Mouse (Mus musculus) liver, embryonic 12.5 days (tissue): ENCODE data around the gene Cd47. TPM values are rescaled to one million over a fixed set of nuclear protein-coding genes. Genes with fewer than 3 reads are reported as not detected.

Source experiments
- ATAC-seq: fragments of 200-750 bp; cut with Nextera tagmentation; 2 replicates; pipeline ENCODE4 v1.8.0; 2017; ENCODE audit warnings: moderate number of reproducible peaks, mild to moderate bottlenecking, moderate library complexity
- H3K27ac ChIP-seq: fragments of 300-500 bp; sonication (generic); 2 replicates; pipeline ENCODE4 v1.5.1; 2016; ENCODE audit warnings: mild to moderate bottlenecking
- H3K27me3 ChIP-seq: fragments of 300-500 bp; sonication (generic); replicated peaks from 2 replicates; pipeline ENCODE4 v1.6.1; 2016; ENCODE audit warnings: mild to moderate bottlenecking, moderate library complexity
- H3K36me3 ChIP-seq: fragments of 300-500 bp; sonication (generic); 2 replicates; pipeline ENCODE4 v1.6.1; 2016; ENCODE audit warnings: mild to moderate bottlenecking, moderate library complexity
- H3K4me1 ChIP-seq: fragments of 300-500 bp; sonication (generic); 2 replicates; pipeline ENCODE4 v1.6.1; 2016
- H3K4me2 ChIP-seq: fragments of 300-500 bp; sonication (generic); 2 replicates; pipeline ENCODE4 v1.6.1; 2016; ENCODE audit warnings: mild to moderate bottlenecking, moderate library complexity
- H3K4me3 ChIP-seq: fragments of 300-500 bp; sonication (generic); 2 replicates; pipeline ENCODE4 v1.5.1; 2016; ENCODE audit warnings: mild to moderate bottlenecking, moderate library complexity
- H3K9ac ChIP-seq: fragments of 300-500 bp; sonication (generic); 2 replicates; pipeline ENCODE4 v1.6.1; 2016; ENCODE audit warnings: mild to moderate bottlenecking, moderate library complexity
- H3K9me3 ChIP-seq: fragments of 300-500 bp; sonication (generic); replicated peaks from 2 replicates; pipeline ENCODE4 v1.6.1; 2016; ENCODE audit warnings: mild to moderate bottlenecking, moderate library complexity
- WGBS: fragments of 180-500 bp; shearing (Covaris S2); methylation state at CpG from one replicate; pipeline ENCODE4 v1.1.7; 2016; ENCODE audit not compliant: insufficient replicate concordance; 5-methylcytosine and 5-hydroxymethylcytosine counted together
- polyA plus RNA-seq: library from polyadenylated mRNA; unstranded; fragments of >200 nt; fragmentation: Nextera tagmentation; extraction: Ambion mirVana; gene quantifications from 2 replicates; pipeline ENCODE4 v1.2.1, GENCODE M21; 2016

Cd47 gene
- polyA plus RNA-seq, result 308 and 327 TPM in 2 replicates

DNA sequence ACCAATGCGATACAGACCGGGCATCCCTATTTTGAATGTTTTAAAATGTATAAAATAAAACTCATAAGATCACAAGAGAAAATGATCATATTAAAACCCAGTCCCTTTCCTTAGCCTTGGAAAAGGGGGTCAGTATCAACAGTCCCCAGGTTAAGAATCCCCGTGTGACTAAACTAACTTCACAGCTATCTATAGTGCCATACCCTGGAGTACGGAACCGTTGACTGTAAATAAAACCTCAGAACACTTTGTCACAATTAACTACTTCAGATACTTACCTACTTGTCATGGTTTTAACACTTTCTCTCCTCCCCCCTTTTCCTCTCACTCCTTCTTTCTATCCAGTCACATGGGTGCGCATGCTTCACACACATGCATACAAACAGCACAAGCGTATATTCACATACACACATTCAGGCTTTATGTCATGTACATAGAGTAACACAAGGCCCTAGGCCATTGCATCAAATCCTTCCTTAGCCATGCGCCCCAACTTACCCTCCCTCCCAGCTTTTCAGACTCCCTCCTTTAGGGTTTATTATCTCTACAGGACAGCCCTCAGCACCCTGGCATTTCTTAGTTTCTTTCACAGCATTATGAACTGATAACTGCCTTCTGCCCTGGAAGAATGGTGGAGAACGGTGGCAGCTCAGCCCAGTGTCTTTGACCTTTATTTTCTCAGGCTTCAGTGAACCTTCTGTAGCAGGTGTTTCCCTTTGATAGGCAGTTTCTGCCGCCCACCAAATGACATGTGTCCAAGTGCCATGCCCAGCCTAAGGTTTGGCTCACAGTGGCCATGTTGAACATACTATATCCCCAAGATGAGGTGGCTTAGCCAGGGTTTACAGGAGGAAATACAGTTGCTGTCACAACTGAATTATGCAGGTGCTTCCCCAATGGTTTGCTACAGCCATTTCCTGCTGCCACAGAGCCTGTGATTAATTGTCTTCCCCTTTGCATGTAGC, at the start of gene Cd47:
Cd47 (plus strand) TSS at position 937 of the 965 bp plus-strand sequence.
- Histone ChIP-seq H3K4me3 (0 out of 2 replicates have a peak within 1 kb of the TSS, but pooled peaks have one; percentile 9), H3K4me1 (peaks cover 93% of the 10 kb centered on the region), H3K9ac (peak within 1 kb of the TSS; percentile 66), H3K27ac (peak within 1 kb of the TSS; percentile 97), H3K4me2 (peak within 1 kb of the TSS; percentile 52), H3K9me3 (no peaks in the 10 kb centered on the region), H3K27me3 (no peaks in the 10 kb centered on the region), H3K36me3 (no peaks in the 10 kb centered on the region)
- 21% methylated on average over 10 of the region's 10 CpGs for WGBS
- peak; percentile 95 for ATAC-seq

- Histone ChIP-seq H3K9me3 (no peaks in the 10 kb centered on the region), H3K36me3 (no peaks in the 10 kb centered on the region), H3K27me3 (no peaks in the 10 kb centered on the region), H3K27ac (no peak overlapping the region), H3K4me1 (no peaks in the 10 kb centered on the region), H3K4me3 (no peak overlapping the region), H3K4me2 (no peak overlapping the region), H3K9ac (no peak overlapping the region)
- no peak for ATAC-seq
- 75% methylated on average over 1 of the region's 1 CpGs for WGBS
These were observed 47.4 kb upstream of the Cd47 start for GRCm38 (mm10) chr16:49752906-49753305.

DNA sequence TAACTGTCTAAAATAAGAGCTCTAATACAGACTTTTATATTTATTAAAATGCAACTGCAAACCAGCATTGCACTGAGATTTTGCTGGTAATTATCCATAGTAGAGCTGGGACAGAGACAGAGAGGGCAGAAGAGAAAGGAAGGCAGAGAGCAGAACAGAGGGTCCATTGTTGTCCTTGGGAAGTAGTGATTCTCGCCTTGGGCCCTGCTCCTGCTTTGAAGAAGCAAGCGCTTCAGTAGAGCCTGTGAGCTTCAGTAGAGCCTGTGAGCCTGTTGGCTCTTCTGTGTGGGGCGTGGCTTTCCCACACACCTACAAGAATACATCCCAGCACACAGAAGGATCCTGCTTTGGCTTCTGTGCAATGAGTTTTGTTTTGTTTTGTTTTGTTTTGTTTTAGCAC, 47.0 kb upstream of the Cd47 start:
- H3K27ac ChIP-seq, result no peak overlapping the region
- 67% methylated on average over 3 of the region's 3 CpGs for WGBS
- no peaks in the 10 kb centered on the region for H3K4me1 ChIP-seq
- H3K4me3 ChIP-seq, result no peak overlapping the region
- no peaks in the 10 kb centered on the region for H3K9me3 ChIP-seq
- H3K9ac ChIP-seq, result no peak overlapping the region; the same call in 1 of the 2 replicates
- H3K27me3 ChIP-seq, result no peaks in the 10 kb centered on the region
- H3K4me2 ChIP-seq, result no peak overlapping the region
- H3K36me3 ChIP-seq, result no peaks in the 10 kb centered on the region
- no peak for ATAC-seq

GRCm38 (mm10) chr16:49760517-49761203, 39.7 kb upstream of the Cd47 start:
- WGBS, result 76% methylated on average over 17 of the region's 17 CpGs
- H3K36me3 ChIP-seq, result no peaks in the 10 kb centered on the region
- H3K9ac ChIP-seq, result no peak overlapping the region
- no peak overlapping the region for H3K27ac ChIP-seq
- H3K27me3 ChIP-seq, result no peaks in the 10 kb centered on the region
- no peaks in the 10 kb centered on the region for H3K9me3 ChIP-seq
- H3K4me3 ChIP-seq, result no peak overlapping the region
- ATAC-seq, result 0 out of 2 replicates have a peak, but pooled peaks have one; percentile 46
- H3K4me2 ChIP-seq, result no peak overlapping the region
- peaks cover 18% of the 10 kb centered on the region for H3K4me1 ChIP-seq

DNA sequence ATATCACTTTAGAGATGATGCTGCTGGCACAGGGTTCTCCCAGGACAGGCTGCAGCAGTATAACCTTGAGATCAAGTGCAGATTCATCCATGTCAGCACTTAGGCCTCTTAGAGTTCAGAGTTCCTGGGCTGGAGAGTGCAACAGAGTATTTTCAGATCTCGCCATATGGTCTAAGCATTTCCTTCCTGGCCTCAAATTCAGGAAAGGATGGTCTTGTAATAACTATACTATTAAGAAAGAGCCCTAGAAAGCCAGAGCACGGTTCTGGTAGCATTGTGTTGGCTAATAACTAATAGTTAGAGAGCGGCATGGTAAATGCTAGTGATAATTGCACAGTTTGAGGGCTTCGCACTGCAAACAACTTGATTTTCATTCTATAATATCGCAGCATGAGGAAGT, 38.4 kb upstream of the Cd47 start:
- no peak overlapping the region for H3K27ac ChIP-seq
- no peak overlapping the region for H3K4me2 ChIP-seq
- no peak overlapping the region for H3K4me3 ChIP-seq
- H3K36me3 ChIP-seq, result no peaks in the 10 kb centered on the region
- H3K9ac ChIP-seq, result no peak overlapping the region
- H3K9me3 ChIP-seq, result no peaks in the 10 kb centered on the region
- WGBS, result 69% methylated on average over 5 of the region's 5 CpGs
- ATAC-seq, result no peak
- H3K4me1 ChIP-seq, result peaks cover 28% of the 10 kb centered on the region
- H3K27me3 ChIP-seq, result no peaks in the 10 kb centered on the region

- peak; percentile 62 for ATAC-seq
- Histone ChIP-seq H3K36me3 (no peaks in the 10 kb centered on the region), H3K9me3 (no peaks in the 10 kb centered on the region), H3K27me3 (no peaks in the 10 kb centered on the region), H3K4me3 (no peak overlapping the region), H3K9ac (peak overlapping the region; percentile 50), H3K4me2 (no peak overlapping the region), H3K4me1 (peaks cover 60% of the 10 kb centered on the region), H3K27ac (peak overlapping the region; percentile 72; the same call in 1 of the 2 replicates)
- 33% methylated on average over 3 of the region's 3 CpGs for WGBS
These were observed 34.0 kb upstream of the Cd47 start for GRCm38 (mm10) chr16:49766326-49766725.

- ATAC-seq, result no peak
- Histone ChIP-seq H3K27me3 (no peaks in the 10 kb centered on the region), H3K9ac (peak overlapping the region; percentile 57; the same call in 1 of the 2 replicates), H3K27ac (peak overlapping the region; percentile 98), H3K4me2 (no peak overlapping the region), H3K4me1 (peaks cover 76% of the 10 kb centered on the region), H3K9me3 (no peaks in the 10 kb centered on the region), H3K4me3 (no peak overlapping the region), H3K36me3 (no peaks in the 10 kb centered on the region)
- 88% methylated on average over 4 of the region's 4 CpGs for WGBS
These were observed 31.8 kb upstream of the Cd47 start for GRCm38 (mm10) chr16:49768491-49769031.

GRCm38 (mm10) chr16:49769831-49770261, 30.5 kb upstream of the Cd47 start:
- no peaks in the 10 kb centered on the region for H3K9me3 ChIP-seq
- WGBS, result 13% methylated on average over 2 of the region's 2 CpGs
- H3K4me1 ChIP-seq, result peaks cover 89% of the 10 kb centered on the region
- H3K36me3 ChIP-seq, result no peaks in the 10 kb centered on the region
- peak overlapping the region; percentile 32 for H3K9ac ChIP-seq
- H3K4me3 ChIP-seq, result no peak overlapping the region
- H3K4me2 ChIP-seq, result peak overlapping the region; percentile 44
- no peaks in the 10 kb centered on the region for H3K27me3 ChIP-seq
- H3K27ac ChIP-seq, result peak overlapping the region; percentile 98
- ATAC-seq, result peak; percentile 81

DNA sequence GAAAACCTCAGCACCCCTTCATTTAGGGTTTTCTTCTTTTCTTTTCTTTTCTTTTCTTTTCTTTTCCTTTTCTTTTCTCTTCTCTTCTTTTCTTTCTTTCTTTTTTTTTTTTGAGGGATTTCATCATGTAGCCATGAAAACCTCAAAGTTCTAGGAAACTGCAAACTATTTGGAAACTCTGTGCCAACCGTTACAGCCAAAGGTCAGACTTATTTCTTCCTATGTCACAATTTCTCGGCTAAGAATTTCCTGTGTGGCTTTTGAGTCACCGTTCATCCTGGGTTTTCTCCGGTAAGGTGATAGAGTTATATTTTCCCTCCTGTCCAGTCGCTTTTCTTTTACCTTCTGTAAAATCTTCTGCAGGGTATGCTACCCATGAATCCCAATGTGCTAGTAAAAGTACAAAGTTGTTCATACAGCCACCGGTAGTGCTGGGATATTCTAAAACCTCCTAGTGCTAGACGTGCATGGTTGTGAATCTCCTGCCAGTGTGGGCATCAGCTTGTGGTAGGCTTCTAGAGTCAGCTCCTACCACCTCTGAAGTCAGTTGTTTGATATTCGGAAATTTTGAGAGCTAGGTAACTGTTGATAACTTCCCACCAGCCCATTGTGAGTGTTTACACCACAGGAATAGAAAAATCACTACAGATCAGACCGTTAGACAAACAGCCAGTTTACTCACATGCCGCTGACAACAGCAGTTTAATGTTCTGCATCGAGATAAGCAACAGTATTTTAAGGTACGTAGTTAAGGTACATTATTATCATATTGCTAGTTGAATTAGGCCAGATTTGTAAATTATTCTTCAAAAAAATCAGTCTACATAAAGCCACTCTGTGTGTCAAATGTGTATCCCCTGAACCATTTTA, 29.8 kb upstream of the Cd47 start:
- H3K36me3 ChIP-seq, result no peaks in the 10 kb centered on the region
- H3K4me2 ChIP-seq, result peak overlapping the region; percentile 22
- no peak for ATAC-seq
- H3K4me1 ChIP-seq, result peaks cover 91% of the 10 kb centered on the region
- H3K27me3 ChIP-seq, result no peaks in the 10 kb centered on the region
- H3K9me3 ChIP-seq, result no peaks in the 10 kb centered on the region
- peak overlapping the region; percentile 98 for H3K27ac ChIP-seq
- H3K9ac ChIP-seq, result peak overlapping the region; percentile 61
- 40% methylated on average over 12 of the region's 12 CpGs for WGBS
- H3K4me3 ChIP-seq, result no peak overlapping the region

DNA sequence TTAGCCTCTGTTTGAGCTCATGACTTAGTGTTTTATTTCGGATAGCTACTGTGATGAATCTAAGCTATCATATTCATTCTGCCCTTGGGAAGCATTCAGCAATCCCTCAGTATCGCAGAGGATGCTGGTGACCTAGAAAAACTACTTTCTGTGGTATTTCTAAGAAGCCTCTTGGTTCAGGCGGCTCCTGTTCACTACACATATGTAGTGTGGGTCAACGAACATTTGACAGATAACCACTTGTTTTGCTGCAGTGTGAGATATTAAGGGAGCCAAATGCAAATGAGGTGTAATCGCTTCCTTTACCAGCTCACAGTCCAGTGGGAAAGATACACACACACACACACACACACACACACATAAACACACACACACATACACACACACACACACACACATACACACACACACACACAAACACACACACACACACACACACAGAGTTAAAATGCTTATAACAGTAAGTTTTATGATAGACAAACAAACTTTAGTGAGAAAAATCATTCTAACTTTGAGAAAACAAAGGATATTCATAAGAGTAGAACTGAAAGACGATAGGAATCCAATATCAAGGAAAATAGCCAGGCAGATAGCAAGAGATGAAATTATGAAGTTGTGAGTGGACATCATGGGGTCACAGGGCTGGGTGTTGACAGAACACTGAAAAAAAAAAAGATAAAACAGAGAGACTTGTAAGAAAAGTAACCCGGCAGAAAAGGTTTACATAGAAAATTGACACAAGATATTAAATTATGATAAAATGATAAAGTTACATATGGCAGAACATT, 28.5 kb upstream of the Cd47 start:
- peak; percentile 78 for ATAC-seq
- Histone ChIP-seq H3K4me2 (peak overlapping the region; percentile 22), H3K27ac (peak overlapping the region; percentile 98), H3K27me3 (no peaks in the 10 kb centered on the region), H3K4me1 (peaks cover 94% of the 10 kb centered on the region), H3K36me3 (no peaks in the 10 kb centered on the region), H3K9ac (peak overlapping the region; percentile 68), H3K9me3 (no peaks in the 10 kb centered on the region), H3K4me3 (no peak overlapping the region)
- 32% methylated on average over 7 of the region's 7 CpGs for WGBS
